ENCODE assay signal across 8 mouse cellular contexts in genomic region chr17:36083266-36083869, GRCm38 (mm10). TPM values are rescaled to one million over a fixed set of nuclear protein-coding genes. Genes with fewer than 3 reads are reported as not detected.
DNase-seq lines count a peak whose midpoint lies in the region; ATAC-seq lines count a peak whose summit lies in the region.

No protein-coding gene starts in this region.

- no peak overlapping the region for H3K27ac ChIP-seq in embryonic facial prominence, embryonic 14.5 days (replicated peaks; ENCODE audit: low read depth, low read length)
- no peak overlapping the region for H3K27ac ChIP-seq in hindbrain, embryonic 14.5 days
- no peak overlapping the region for H3K27ac ChIP-seq in midbrain, embryonic 15.5 days

- H3K4me2 ChIP-seq in embryonic facial prominence, embryonic 14.5 days (ENCODE audit: low read depth, low read length), result peak overlapping the region; percentile 97
- H3K4me2 ChIP-seq in hindbrain, embryonic 14.5 days (replicated peaks), result peak overlapping the region; percentile 97
- H3K4me2 ChIP-seq in midbrain, embryonic 15.5 days, result peak overlapping the region; percentile 90

- H3K4me1 ChIP-seq in embryonic facial prominence, embryonic 14.5 days (ENCODE audit: control insufficient read depth, insufficient read depth, low read length), result no peaks in the 10 kb centered on the region
- H3K4me1 ChIP-seq in hindbrain, embryonic 14.5 days (replicated peaks; ENCODE audit: control insufficient read depth, insufficient read depth, low read length), result 0 out of 2 replicates have a peak, but pooled peaks cover 10% of the 10 kb centered on the region
- peaks cover 9% of the 10 kb centered on the region for H3K4me1 ChIP-seq in midbrain, embryonic 15.5 days

- peak overlapping the region; percentile 55 for H3K9ac ChIP-seq in embryonic facial prominence, embryonic 14.5 days (ENCODE audit: low read depth, low read length)
- H3K9ac ChIP-seq in hindbrain, embryonic 14.5 days, result peak overlapping the region; percentile 60
- peak overlapping the region; percentile 46 for H3K9ac ChIP-seq in midbrain, embryonic 15.5 days

- no peaks in the 10 kb centered on the region for H3K36me3 ChIP-seq in embryonic facial prominence, embryonic 14.5 days (ENCODE audit: control insufficient read depth, insufficient read depth, low read length)
- no peaks in the 10 kb centered on the region for H3K36me3 ChIP-seq in hindbrain, embryonic 14.5 days (replicated peaks; ENCODE audit: control insufficient read depth, insufficient read depth)
- no peaks in the 10 kb centered on the region for H3K36me3 ChIP-seq in midbrain, embryonic 15.5 days (replicated peaks)

- H3K4me3 ChIP-seq in embryonic facial prominence, embryonic 14.5 days (ENCODE audit: low read depth, low read length), result peak overlapping the region; percentile 50
- peak overlapping the region; percentile 49 for H3K4me3 ChIP-seq in hindbrain, embryonic 14.5 days (replicated peaks; ENCODE audit: low read length)
- peak overlapping the region; percentile 48 for H3K4me3 ChIP-seq in midbrain, embryonic 15.5 days

- ATAC-seq in embryonic facial prominence, embryonic 14.5 days (ENCODE audit: low read depth), result peak; percentile 65; the same call in 1 of the 2 replicates
- ATAC-seq in hindbrain, embryonic 14.5 days (ENCODE audit: low FRiP score), result peak; percentile 64
- peak; percentile 86 for ATAC-seq in midbrain, embryonic 15.5 days (replicated peaks)

- H3K9me3 ChIP-seq in embryonic facial prominence, embryonic 14.5 days (ENCODE audit: control insufficient read depth, low read length), result no peaks in the 10 kb centered on the region
- H3K9me3 ChIP-seq in hindbrain, embryonic 14.5 days (ENCODE audit: control insufficient read depth, low read length), result no peaks in the 10 kb centered on the region
- no peaks in the 10 kb centered on the region for H3K9me3 ChIP-seq in midbrain, embryonic 15.5 days

- under 1% methylated on average over 35 of the region's 46 CpGs for WGBS in embryonic facial prominence, embryonic 14.5 days
- under 1% methylated on average over 45 of the region's 46 CpGs for WGBS in hindbrain, embryonic 14.5 days
- WGBS in midbrain, embryonic 15.5 days, result under 1% methylated on average over 46 of the region's 46 CpGs

- DNase-seq in cerebellum, postnatal 10 days, result peak; percentile 33 to 37
- DNase-seq in cerebellum, adult 11 months, result no peak
- peak; percentile 80 for DNase-seq in Muller cell, postnatal 12 days (ENCODE audit: inconsistent ontology term)
- DNase-seq in embryonic facial prominence, embryonic 14.5 days (ENCODE audit: low spot score), result peak; percentile 36
- DNase-seq in hindbrain, embryonic 14.5 days (ENCODE audit: low spot score), result peak; percentile 37
- peak; percentile 46 for DNase-seq in liver
- DNase-seq in layer of hippocampus, postnatal 25 days (ENCODE audit: extremely low spot score in 1 of 2, low spot score in 1 of 2), result no peak

- peaks cover 35% of the 10 kb centered on the region for H3K27me3 ChIP-seq in embryonic facial prominence, embryonic 14.5 days (replicated peaks; ENCODE audit: control insufficient read depth, insufficient read depth, low read length)
- H3K27me3 ChIP-seq in hindbrain, embryonic 14.5 days (ENCODE audit: control insufficient read depth, insufficient read depth, low read length), result peaks cover 25% of the 10 kb centered on the region
- H3K27me3 ChIP-seq in midbrain, embryonic 15.5 days (replicated peaks), result peaks cover 17% of the 10 kb centered on the region

RNA-seq across cellular contexts. Expression of gene Gm11127, which starts 25.2 kb away (rescaled TPM):
- not detected in 2 replicates for polyA plus RNA-seq in embryonic facial prominence, embryonic 14.5 days (2014; fragmentation: Nextera tagmentation; extraction: Ambion mirVana)
- polyA plus RNA-seq in hindbrain, embryonic 14.5 days (2014; fragmentation: Nextera tagmentation; extraction: Ambion mirVana), result 0.25 TPM in 1 of 2 replicates, not detected in the other
- not detected in 2 replicates for polyA plus RNA-seq in midbrain, embryonic 15.5 days (2015; fragmentation: Nextera tagmentation; extraction: Ambion mirVana)
- 1 to 10 TPM; 1.1 to 1.2 TPM for total RNA-seq in layer of hippocampus, postnatal 25 days (2021)

RNA-seq across cellular contexts. Expression of gene Gm19684, which starts 38.1 kb away (rescaled TPM):
- polyA plus RNA-seq in embryonic facial prominence, embryonic 14.5 days (2014; fragmentation: Nextera tagmentation; extraction: Ambion mirVana), result not detected in 2 replicates
- polyA plus RNA-seq in hindbrain, embryonic 14.5 days (2014; fragmentation: Nextera tagmentation; extraction: Ambion mirVana), result not detected in 2 replicates
- polyA plus RNA-seq in midbrain, embryonic 15.5 days (2015; fragmentation: Nextera tagmentation; extraction: Ambion mirVana), result not detected in 2 replicates
- not detected for total RNA-seq in layer of hippocampus, postnatal 25 days (2021)

RNA-seq across cellular contexts. Expression of gene Gm6034, which starts 40.6 kb away (rescaled TPM):
- not detected in 2 replicates for polyA plus RNA-seq in embryonic facial prominence, embryonic 14.5 days (2014; fragmentation: Nextera tagmentation; extraction: Ambion mirVana)
- not detected in 2 replicates for polyA plus RNA-seq in hindbrain, embryonic 14.5 days (2014; fragmentation: Nextera tagmentation; extraction: Ambion mirVana)
- not detected in 2 replicates for polyA plus RNA-seq in midbrain, embryonic 15.5 days (2015; fragmentation: Nextera tagmentation; extraction: Ambion mirVana)
- total RNA-seq in layer of hippocampus, postnatal 25 days (2021), result not detected

RNA-seq across cellular contexts. Expression of gene H2-T22, which starts 40.8 kb away (rescaled TPM):
- 20.5 and 20.7 TPM in 2 replicates for polyA plus RNA-seq in embryonic facial prominence, embryonic 14.5 days (2014; fragmentation: Nextera tagmentation; extraction: Ambion mirVana)
- 7.2 and 8.0 TPM in 2 replicates for polyA plus RNA-seq in hindbrain, embryonic 14.5 days (2014; fragmentation: Nextera tagmentation; extraction: Ambion mirVana)
- 6.0 and 7.2 TPM in 2 replicates for polyA plus RNA-seq in midbrain, embryonic 15.5 days (2015; fragmentation: Nextera tagmentation; extraction: Ambion mirVana)
- total RNA-seq in layer of hippocampus, postnatal 25 days (2021), result 1 to 10 TPM; 6.9 to 8.8 TPM

RNA-seq across cellular contexts. Expression of gene Gm7030, which starts 45.9 kb away (rescaled TPM):
- not detected in 2 replicates for polyA plus RNA-seq in embryonic facial prominence, embryonic 14.5 days (2014; fragmentation: Nextera tagmentation; extraction: Ambion mirVana)
- not detected in 2 replicates for polyA plus RNA-seq in hindbrain, embryonic 14.5 days (2014; fragmentation: Nextera tagmentation; extraction: Ambion mirVana)
- not detected in 2 replicates for polyA plus RNA-seq in midbrain, embryonic 15.5 days (2015; fragmentation: Nextera tagmentation; extraction: Ambion mirVana)
- not detected for total RNA-seq in layer of hippocampus, postnatal 25 days (2021)

Comparison
In these comparisons a context has a peak if more than half of its experiments do, and no peak if none do; other contexts are left out.
1. DNase-seq: peak in cerebellum, postnatal 10 days (2 of 2), Muller cell, postnatal 12 days (single experiment), embryonic facial prominence, embryonic 14.5 days (single experiment), hindbrain, embryonic 14.5 days (single experiment) and liver (single experiment); none in cerebellum, adult 11 months (single experiment) and layer of hippocampus, postnatal 25 days (0 of 2).
2. Peak in every context shown above with its lines, with median percentiles within 50 percentile points of each other: ATAC-seq, H3K4me2 ChIP-seq, H3K4me3 ChIP-seq and H3K9ac ChIP-seq.